Mouse (Mus musculus) liver, adult 2 months (tissue): ENCODE measurements around the gene Desi2.

Experiments used
- CTCF ChIP-seq: fragments of 200-500 bp; IDR thresholded peaks from 2 replicates; pipeline ENCODE4 v1.5.1; 2011; ENCODE audit warnings: low read depth, low read length, control low read depth
- POLR2A ChIP-seq: fragments of 200-500 bp; IDR thresholded peaks from 2 replicates; pipeline ENCODE4 v1.6.1; 2011; ENCODE audit warnings: low read length, control low read depth; ENCODE audit not compliant: insufficient read depth; ENCODE audit errors: extremely low read depth

DNA sequence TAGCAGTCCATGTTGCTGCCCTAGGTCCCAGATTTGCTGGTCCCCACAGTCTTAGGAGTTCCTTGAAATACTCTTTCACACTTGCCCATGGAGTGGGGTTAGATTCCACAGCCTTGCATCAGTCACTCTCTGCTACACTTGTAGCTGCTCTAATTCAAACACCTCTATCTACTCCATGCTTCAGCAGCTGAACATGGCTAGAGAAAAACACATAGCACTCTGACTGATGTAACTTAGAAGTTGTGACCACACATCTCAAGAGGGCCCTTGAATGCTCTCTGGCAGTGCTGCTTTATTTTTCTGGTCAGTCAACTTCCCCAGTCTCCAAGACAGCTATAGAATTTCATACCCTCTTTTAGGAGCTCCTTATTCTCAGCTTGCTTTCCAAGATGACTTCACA lies 22.7 kb downstream of the Desi2 start:
- TF ChIP-seq CTCF (no peak), POLR2A (no peak)
